Mouse (Mus musculus) hindbrain, embryonic 14.5 days (tissue): ENCODE measurements around the gene Ddx56. TPM values are rescaled to one million over a fixed set of nuclear protein-coding genes. Genes with fewer than 3 reads are reported as not detected.

Source experiments
- ATAC-seq: fragments of 200-750 bp; cut with Nextera tagmentation; 2 replicates; pipeline ENCODE4 v1.8.0; 2017; ENCODE audit warnings: moderate number of reproducible peaks, mild to moderate bottlenecking, moderate TSS enrichment, moderate library complexity; ENCODE audit not compliant: low FRiP score
- DNase-seq: peaks from one replicate; pipeline ENCODE4 v3.0.0-alpha.2; 2015; ENCODE audit warnings: low spot score
- H3K27ac ChIP-seq: fragments of 300-500 bp; sonication (generic); 2 replicates; pipeline ENCODE4 v1.5.1; 2014; ENCODE audit warnings: mild to moderate bottlenecking, moderate library complexity
- H3K27me3 ChIP-seq: fragments of 300-500 bp; sonication (generic); 2 replicates; pipeline ENCODE4 v1.6.1; 2014; ENCODE audit warnings: mild to moderate bottlenecking, low read length, mixed read lengths; ENCODE audit not compliant: control insufficient read depth, insufficient read depth
- H3K36me3 ChIP-seq: fragments of 300-500 bp; sonication (generic); replicated peaks from 2 replicates; pipeline ENCODE4 v1.6.1; 2014; ENCODE audit not compliant: control insufficient read depth, insufficient read depth
- H3K4me1 ChIP-seq: fragments of 300-500 bp; sonication (generic); replicated peaks from 2 replicates; pipeline ENCODE4 v1.6.1; 2014; ENCODE audit warnings: antibody characterized with exemption, low read length, mixed read lengths; ENCODE audit not compliant: control insufficient read depth, insufficient read depth
- H3K4me2 ChIP-seq: fragments of 300-500 bp; sonication (generic); replicated peaks from 2 replicates; pipeline ENCODE4 v1.6.1; 2014; ENCODE audit warnings: mild to moderate bottlenecking, moderate library complexity
- H3K4me3 ChIP-seq: fragments of 300-500 bp; sonication (generic); replicated peaks from 2 replicates; pipeline ENCODE4 v1.5.1; 2014; ENCODE audit warnings: mild to moderate bottlenecking, low read length
- H3K9ac ChIP-seq: fragments of 300-500 bp; sonication (generic); 2 replicates; pipeline ENCODE4 v1.6.1; 2014
- H3K9me3 ChIP-seq: fragments of 300-500 bp; sonication (generic); 2 replicates; pipeline ENCODE4 v1.6.1; 2016; ENCODE audit warnings: low read length; ENCODE audit not compliant: control insufficient read depth
- WGBS: fragments of 180-500 bp; shearing (Covaris S2); extraction: QIAGEN DNeasy Blood & Tissue Kit; methylation state at CpG from one replicate; pipeline ENCODE4 v1.1.7; 2014; 5-methylcytosine and 5-hydroxymethylcytosine counted together
- polyA plus RNA-seq: library from polyadenylated mRNA; unstranded; fragments of >200 nt; fragmentation: Nextera tagmentation; extraction: Ambion mirVana; gene quantifications from 2 replicates; pipeline ENCODE4 v1.2.1, GENCODE M21; 2014

The Ddx56 gene
- polyA plus RNA-seq = 68.1 and 69.9 TPM in 2 replicates

DNA sequence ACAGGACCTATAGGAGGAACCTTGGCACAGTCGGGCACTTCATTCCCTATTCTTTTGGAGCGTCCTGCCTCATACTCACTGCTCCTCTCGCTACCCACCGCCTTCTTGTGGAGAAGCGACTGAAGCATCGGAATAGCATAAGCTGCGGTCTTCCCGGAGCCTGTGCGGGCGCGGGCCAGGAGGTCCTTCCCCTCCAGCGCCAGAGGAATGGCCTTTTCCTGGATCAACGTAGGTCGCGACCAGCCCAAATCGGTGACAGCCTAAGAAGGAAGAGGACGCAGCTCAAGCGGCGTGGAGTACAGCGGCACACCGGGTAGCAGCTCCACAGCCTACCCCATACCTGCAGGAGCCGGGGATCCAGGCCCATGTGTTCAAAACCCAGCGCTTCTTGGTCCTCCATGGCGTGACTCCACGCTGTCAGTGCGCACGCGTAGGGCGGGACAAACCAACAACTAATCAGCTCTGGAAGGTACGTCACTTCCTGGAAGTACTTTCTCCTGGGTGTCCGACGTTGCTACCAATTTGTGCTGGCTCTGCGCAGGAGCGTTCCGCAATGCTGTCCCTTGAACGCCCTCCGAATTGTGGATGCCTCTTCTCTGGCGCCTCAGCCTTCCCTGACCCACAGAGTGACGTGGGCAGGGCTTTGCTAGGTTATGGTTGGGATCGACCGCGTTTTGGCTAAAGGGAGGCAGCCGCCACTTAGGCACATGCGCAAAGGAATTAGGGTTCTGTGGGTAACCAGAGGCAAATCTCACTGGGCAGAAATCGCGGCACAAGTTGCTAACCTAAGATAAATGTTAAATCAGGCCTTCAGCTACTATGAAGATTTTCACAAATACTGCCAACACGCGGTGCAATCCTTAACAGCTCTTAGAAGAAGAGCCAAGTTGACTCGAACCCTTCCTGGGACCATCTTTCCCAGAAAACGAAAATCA is at the start of gene Ddx56:
Ddx56 (minus strand) TSS at position 453 of the 935 bp plus-strand sequence.
- Histone ChIP-seq H3K4me3 (peak within 1 kb of the TSS; percentile 92), H3K9ac (peak within 1 kb of the TSS; percentile 84), H3K9me3 (no peaks in the 10 kb centered on the region), H3K27me3 (no peaks in the 10 kb centered on the region), H3K4me2 (peak within 1 kb of the TSS; percentile 94), H3K4me1 (peaks cover 14% of the 10 kb centered on the region), H3K36me3 (peaks cover 72% of the 10 kb centered on the region), H3K27ac (peak within 1 kb of the TSS; percentile 95)
- WGBS = 2% methylated on average over 50 of the region's 50 CpGs
- ATAC-seq (peak; percentile 96), DNase-seq (peak; percentile 95)

DNA sequence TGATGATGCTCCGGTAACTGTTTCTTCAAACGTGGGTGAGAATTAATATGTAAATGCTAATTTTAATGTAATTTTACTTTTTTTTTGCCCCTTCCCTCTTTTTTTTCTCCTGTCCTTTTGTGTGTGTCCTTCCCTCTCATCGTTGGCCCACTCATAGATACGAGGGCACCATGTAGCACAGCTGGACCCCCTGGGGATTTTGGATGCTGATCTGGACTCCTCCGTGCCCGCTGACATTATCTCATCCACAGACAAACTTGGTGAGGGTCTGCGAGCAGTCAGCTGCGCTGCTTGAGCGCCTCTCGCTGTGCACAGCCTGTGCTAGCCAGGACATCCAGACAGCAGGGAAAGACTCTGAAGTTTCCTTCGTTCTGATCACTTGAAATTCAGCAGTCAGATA is 49.2 kb upstream of the Ddx56 start:
- WGBS = 84% methylated on average over 11 of the region's 11 CpGs
- no peak overlapping the region for H3K9ac ChIP-seq
- H3K36me3 ChIP-seq = peaks cover 54% of the 10 kb centered on the region
- no peaks in the 10 kb centered on the region for H3K27me3 ChIP-seq
- DNase-seq (no peak), ATAC-seq (no peak)
- no peak overlapping the region for H3K4me3 ChIP-seq
- H3K27ac ChIP-seq = no peak overlapping the region
- no peak overlapping the region for H3K4me2 ChIP-seq
- no peaks in the 10 kb centered on the region for H3K4me1 ChIP-seq
- no peaks in the 10 kb centered on the region for H3K9me3 ChIP-seq

DNA sequence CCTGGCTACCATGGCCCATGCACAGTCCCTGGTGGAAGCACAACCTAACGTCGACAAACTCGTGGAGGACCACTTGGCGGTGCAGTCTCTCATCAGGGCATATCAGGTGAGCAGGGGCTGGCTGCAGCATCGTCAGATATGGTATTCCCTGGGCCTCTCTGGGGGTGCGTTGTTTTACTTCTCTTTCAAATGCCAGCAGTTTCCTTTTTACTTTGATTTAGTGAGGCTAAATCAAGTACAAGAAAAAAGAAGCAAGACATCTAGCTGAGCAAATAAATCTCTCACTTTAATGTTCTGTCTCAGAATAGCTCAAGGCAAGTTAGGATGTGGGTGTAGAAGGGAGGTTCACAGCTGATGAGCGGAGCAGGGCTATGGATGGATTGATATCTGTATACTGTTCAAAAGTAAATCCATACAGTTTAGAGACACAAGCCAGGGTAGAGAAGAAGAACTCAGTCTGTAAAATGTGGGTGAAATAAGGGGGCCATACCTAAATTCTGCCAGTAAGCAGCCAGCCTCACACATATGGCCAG is 46.4 kb upstream of the Ddx56 start:
- no peak for ATAC-seq
- no peak for DNase-seq
- no peak overlapping the region for H3K4me2 ChIP-seq
- no peaks in the 10 kb centered on the region for H3K4me1 ChIP-seq
- no peaks in the 10 kb centered on the region for H3K9me3 ChIP-seq
- H3K36me3 ChIP-seq = peaks cover 59% of the 10 kb centered on the region
- WGBS = 91% methylated on average over 7 of the region's 7 CpGs
- no peaks in the 10 kb centered on the region for H3K27me3 ChIP-seq
- no peak overlapping the region for H3K27ac ChIP-seq
- no peak overlapping the region for H3K9ac ChIP-seq
- no peak overlapping the region for H3K4me3 ChIP-seq

DNA sequence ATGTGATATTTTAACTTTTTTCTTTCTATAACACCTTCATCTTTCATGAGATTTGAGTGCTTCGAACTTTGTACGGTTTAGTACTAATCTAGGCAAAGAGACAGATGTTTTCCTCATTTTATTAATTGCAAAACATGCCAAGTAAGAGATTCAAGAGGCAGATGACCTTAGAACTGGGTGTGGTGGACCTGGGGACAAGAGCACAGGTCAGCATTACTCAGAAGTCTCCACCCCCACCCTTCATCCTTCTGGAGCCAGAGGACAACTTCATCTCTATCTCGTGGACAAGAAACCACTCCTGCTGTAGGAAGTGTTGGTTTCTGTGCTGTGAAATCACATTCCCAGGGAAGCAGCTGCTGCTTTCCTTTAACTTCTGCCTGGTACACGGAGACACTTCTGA is 40.6 kb upstream of the Ddx56 start:
- no peak overlapping the region for H3K9ac ChIP-seq
- H3K9me3 ChIP-seq = no peaks in the 10 kb centered on the region
- no peaks in the 10 kb centered on the region for H3K4me1 ChIP-seq
- H3K27ac ChIP-seq = no peak overlapping the region
- ATAC-seq (no peak), DNase-seq (no peak)
- 97% methylated on average over 4 of the region's 4 CpGs for WGBS
- no peaks in the 10 kb centered on the region for H3K27me3 ChIP-seq
- H3K4me3 ChIP-seq = no peak overlapping the region
- peaks cover 33% of the 10 kb centered on the region; the same call in 1 of the 2 replicates for H3K36me3 ChIP-seq
- no peak overlapping the region for H3K4me2 ChIP-seq

DNA sequence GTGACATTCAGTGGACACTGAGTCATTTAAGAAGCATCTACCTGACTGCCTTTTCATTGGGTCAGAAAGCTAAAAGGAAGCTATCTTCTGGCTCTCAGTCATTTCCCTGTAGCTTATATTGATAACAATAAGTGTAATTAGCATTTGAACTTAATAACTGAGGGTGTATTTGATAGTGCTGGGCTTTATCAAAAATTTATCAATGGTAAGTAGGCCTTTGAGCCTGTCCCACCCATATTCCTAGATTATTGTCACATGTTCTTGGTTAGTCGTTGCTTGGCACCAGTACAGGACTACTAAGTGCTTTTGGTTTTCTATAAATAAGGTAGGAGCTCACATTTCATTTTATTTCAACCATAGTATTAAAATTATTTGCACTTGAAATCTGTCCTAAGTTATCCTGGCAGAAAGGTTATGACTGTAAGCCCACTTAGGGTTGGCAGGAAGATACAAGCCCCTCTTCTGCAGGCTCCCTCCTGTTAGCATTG is 38.4 kb upstream of the Ddx56 start:
- no peak overlapping the region for H3K4me3 ChIP-seq
- H3K36me3 ChIP-seq = peaks cover 47% of the 10 kb centered on the region

DNA sequence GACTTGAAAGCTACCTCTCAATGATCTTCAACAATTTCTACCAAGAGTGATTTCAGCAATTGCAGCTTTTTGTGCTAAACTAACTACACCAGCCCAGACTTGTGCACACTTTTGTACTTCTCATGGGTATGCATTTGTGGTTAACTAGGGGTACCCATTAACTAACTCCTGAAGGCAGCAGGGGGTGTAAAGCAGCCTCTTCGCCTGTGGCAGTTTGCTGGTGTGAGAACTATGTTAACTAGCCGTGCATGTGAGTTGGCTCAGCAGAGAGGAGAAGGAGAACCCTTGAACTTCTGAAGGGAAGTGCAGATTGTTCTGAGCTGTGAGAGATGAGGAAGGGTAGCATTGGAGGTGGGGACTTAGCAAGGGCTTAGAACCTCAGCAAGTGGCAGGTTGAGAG is 35.2 kb upstream of the Ddx56 start:
- 88% methylated on average over 2 of the region's 2 CpGs for WGBS
- Histone ChIP-seq H3K4me2 (no peak overlapping the region), H3K27me3 (no peaks in the 10 kb centered on the region), H3K9me3 (no peaks in the 10 kb centered on the region), H3K4me1 (no peaks in the 10 kb centered on the region), H3K4me3 (no peak overlapping the region), H3K36me3 (peaks cover 53% of the 10 kb centered on the region), H3K9ac (no peak overlapping the region), H3K27ac (no peak overlapping the region)
- no peak for ATAC-seq
- DNase-seq = no peak

More for the DNA sequence above, 38.4 kb upstream of the Ddx56 start:
- Histone ChIP-seq H3K9ac (no peak overlapping the region), H3K9me3 (no peaks in the 10 kb centered on the region), H3K4me2 (no peak overlapping the region), H3K4me1 (no peaks in the 10 kb centered on the region), H3K27me3 (no peaks in the 10 kb centered on the region), H3K27ac (no peak overlapping the region)
- 93% methylated on average over 1 of the region's 1 CpGs for WGBS
- DNase-seq (no peak), ATAC-seq (no peak)

DNA sequence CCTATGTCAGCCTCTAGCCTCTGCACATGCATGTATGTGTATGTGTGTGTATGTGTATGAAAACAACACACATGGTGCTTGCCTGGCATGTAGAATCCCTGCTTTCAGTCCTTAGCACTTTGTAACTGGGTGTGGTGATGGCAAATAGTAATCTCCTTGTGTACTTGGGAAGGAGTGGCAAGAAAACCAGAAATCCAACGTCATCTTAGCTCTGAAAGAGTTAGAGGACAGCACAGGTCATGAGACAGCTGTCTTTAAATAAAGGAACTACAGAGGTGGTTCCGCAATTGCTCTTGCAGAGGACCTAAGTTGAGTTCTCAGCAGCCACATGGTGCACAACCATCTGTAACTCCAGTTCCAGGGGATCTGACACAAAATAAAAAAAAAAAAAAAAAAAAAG is 31.9 kb upstream of the Ddx56 start:
- Histone ChIP-seq H3K27me3 (no peaks in the 10 kb centered on the region), H3K4me1 (no peaks in the 10 kb centered on the region), H3K9ac (no peak overlapping the region), H3K27ac (no peak overlapping the region), H3K4me3 (no peak overlapping the region), H3K36me3 (peaks cover 46% of the 10 kb centered on the region), H3K9me3 (no peaks in the 10 kb centered on the region), H3K4me2 (no peak overlapping the region)
- DNase-seq (no peak), ATAC-seq (no peak)
- 88% methylated on average over 2 of the region's 2 CpGs for WGBS

DNA sequence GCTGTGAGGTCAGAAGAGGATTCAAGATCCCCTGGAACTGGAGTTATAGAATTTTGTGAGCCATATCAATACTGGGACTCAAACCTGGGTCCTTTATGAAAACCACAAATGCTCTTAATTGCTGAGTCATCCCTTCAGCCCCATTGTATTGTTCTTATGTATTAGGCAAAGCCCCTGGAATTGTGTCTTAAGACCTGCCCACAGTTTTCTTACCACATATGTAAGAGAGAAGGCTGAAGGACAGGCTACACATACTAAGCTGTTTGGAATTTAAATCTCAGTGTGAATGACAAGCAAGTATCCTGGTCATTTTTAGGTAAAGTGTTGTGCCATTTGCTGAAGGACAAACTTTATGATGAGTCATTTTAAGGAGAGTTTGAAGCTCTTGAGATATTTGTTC is 28.5 kb upstream of the Ddx56 start:
- Histone ChIP-seq H3K36me3 (peaks cover 30% of the 10 kb centered on the region), H3K4me1 (peaks cover 11% of the 10 kb centered on the region), H3K27me3 (no peaks in the 10 kb centered on the region), H3K27ac (no peak overlapping the region), H3K4me2 (no peak overlapping the region), H3K4me3 (no peak overlapping the region), H3K9me3 (no peaks in the 10 kb centered on the region), H3K9ac (no peak overlapping the region)
- no peak for ATAC-seq
- DNase-seq = no peak

DNA sequence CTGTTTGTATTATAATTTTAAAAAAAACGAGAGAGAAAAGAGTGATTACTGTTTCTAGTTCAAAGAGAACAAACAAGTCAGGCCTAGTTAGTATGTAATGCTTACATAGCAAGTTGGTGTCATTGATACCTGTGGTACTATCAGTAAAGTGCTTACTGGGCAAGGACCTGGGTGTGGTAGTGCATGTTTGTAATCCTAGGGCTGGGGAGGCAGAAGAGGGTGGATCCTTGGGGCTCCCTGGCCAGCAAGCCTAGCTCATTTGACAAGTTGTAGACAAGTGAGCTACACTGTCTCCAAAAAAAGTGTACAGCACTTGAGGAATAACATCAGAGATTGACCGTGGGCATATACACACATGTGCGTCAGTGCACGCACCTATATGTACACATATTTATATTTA is 27.1 kb upstream of the Ddx56 start:
- H3K36me3 ChIP-seq = peaks cover 24% of the 10 kb centered on the region
- no peak overlapping the region for H3K27ac ChIP-seq

More for the DNA sequence above, 27.1 kb upstream of the Ddx56 start:
- Histone ChIP-seq H3K4me3 (no peak overlapping the region), H3K4me2 (no peak overlapping the region), H3K9me3 (no peaks in the 10 kb centered on the region), H3K9ac (no peak overlapping the region), H3K4me1 (peaks cover 11% of the 10 kb centered on the region), H3K27me3 (no peaks in the 10 kb centered on the region)
- WGBS = 96% methylated on average over 4 of the region's 4 CpGs
- ATAC-seq (no peak), DNase-seq (no peak)
